Mouse (Mus musculus) inflammation-experienced regulatory T-cells, adult 6 months (primary cell): ENCODE results near the gene Cds2. TPM values are rescaled to one million over a fixed set of nuclear protein-coding genes. Genes with fewer than 3 reads are reported as not detected.
A peak's percentile ranks its signal among the peaks of the same experiment; 100 is the strongest.
"Not testable (repeated sequence)": the region's sequence is repeated elsewhere in the genome, so short reads cannot be mapped to it uniquely, and the experiment has no call there.

ENCODE experiments used
- ATAC-seq: one replicate; pipeline ENCODE4 v1.8.0; 2017
- polyA plus RNA-seq, 3 experiments: library from polyadenylated mRNA; unstranded; fragments of 100-300 nt; shearing (Covaris generic); gene quantifications; one replicate each; pipeline ENCODE4 v1.2.1; 2017

The Cds2 gene
- 10 to 100 TPM; 24.8 to 35.4 (median 25.0) TPM for polyA plus RNA-seq

GRCm38 (mm10) chr2:132262879-132263398 is at the start of gene Cds2:
Cds2 (plus strand) TSS chr2:132263148.
- peak; percentile 90 for ATAC-seq

- ATAC-seq, result no peak
Measured at GRCm38 (mm10) chr2:132221611-132222073, 41.3 kb upstream of the Cds2 start.

- ATAC-seq, result no peak
Measured at GRCm38 (mm10) chr2:132224359-132224758, 38.6 kb upstream of the Cds2 start.

- ATAC-seq, result no peak
Measured at GRCm38 (mm10) chr2:132232413-132232945, 30.5 kb upstream of the Cds2 start.

GRCm38 (mm10) chr2:132233985-132234765 is 28.8 kb upstream of the Cds2 start:
- no peak for ATAC-seq

GRCm38 (mm10) chr2:132235291-132235690 is 27.7 kb upstream of the Cds2 start:
- ATAC-seq, result no peak

- ATAC-seq, result no peak
Measured at GRCm38 (mm10) chr2:132235975-132236374, 27.0 kb upstream of the Cds2 start.

- ATAC-seq, result not testable (repeated sequence)
Measured at GRCm38 (mm10) chr2:132239434-132239833, 23.5 kb upstream of the Cds2 start.

GRCm38 (mm10) chr2:132240457-132240856 is 22.5 kb upstream of the Cds2 start:
- not testable (repeated sequence) for ATAC-seq

DNA sequence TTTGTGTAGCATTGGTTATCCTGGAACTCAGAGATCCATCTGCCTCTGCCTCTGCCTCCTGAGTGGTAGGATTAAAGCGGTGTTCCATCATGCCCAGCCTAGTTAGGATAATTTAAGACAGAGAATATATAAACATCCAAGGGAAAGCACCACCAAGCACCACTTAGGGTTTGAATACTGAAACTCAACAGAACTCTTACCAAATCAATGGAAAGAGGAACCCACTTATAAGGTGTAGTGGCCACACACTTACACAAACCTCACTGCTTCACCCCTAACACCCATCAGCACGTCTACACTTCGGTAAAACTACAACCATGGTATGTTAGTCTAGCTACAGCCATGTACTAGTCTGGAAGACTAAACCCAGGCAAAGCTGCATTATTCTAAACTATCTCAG is 19.6 kb upstream of the Cds2 start:
- no peak for ATAC-seq

- peak; percentile 84 for ATAC-seq
Measured at GRCm38 (mm10) chr2:132247539-132248313, 15.2 kb upstream of the Cds2 start, which contains the start of gene Tmem230. Tmem230 (minus strand) TSS chr2:132247807.

GRCm38 (mm10) chr2:132251911-132252310 is 11.0 kb upstream of the Cds2 start:
- no peak for ATAC-seq

- ATAC-seq, result peak; percentile 91
Measured at GRCm38 (mm10) chr2:132252542-132253528, 10.1 kb upstream of the Cds2 start, which contains the start of gene Pcna. Pcna (minus strand) TSS chr2:132253314.

DNA sequence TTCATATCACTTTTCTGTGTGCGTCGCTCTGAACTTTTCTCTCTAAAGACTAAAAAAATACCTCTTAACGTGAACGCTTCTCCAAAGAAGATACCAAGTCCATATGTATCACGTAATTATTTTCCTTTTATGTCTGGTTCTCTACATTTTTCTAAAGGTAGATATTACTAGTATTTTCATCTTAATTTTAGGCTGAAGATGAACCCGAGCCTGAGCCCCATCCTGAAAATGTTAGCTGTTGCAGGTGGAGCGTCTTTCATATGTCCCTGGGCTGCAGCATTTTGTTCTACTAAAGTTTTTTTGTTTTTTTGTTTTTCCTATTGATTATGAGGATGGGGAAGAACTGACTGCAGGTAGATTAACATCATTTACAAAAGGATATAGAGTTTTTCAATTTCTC is 9.3 kb upstream of the Cds2 start:
- ATAC-seq, result no peak

DNA sequence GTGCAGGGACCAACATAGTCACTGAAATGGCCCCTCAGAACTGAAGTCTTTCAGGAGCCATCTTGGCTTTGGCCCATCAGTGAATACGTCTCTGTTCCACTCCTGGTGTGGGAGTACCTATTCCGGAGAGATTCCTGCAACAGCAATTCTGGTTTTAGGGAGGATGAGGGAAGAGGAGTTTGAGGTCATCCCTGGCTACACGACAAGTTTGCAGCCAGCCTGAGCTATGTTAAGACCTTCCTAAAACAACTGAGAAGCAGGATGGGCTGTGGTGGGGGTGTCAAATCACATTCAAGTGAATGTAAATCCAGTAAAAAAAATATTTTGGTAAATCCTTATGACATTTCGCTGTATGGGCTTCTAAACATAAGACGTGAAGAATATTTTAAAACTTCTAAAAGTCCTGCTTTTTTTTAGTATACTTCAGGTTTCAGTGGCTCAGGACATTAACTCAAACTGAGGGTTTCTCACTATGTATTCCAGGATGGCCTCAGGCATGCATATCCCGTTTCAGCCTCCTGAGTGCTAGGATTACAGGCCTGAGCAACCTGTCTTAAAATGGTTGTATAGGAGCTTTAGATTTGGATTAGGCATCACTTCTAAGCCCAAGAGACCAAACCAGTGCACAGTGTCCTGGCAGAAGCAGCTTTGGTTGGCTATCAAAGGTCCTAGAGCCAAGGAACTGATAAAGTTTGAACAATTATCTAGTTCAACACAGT is 5.4 kb upstream of the Cds2 start:
- ATAC-seq, result no peak

- ATAC-seq, result no peak
Measured at GRCm38 (mm10) chr2:132260601-132261000, 2.3 kb upstream of the Cds2 start.

DNA sequence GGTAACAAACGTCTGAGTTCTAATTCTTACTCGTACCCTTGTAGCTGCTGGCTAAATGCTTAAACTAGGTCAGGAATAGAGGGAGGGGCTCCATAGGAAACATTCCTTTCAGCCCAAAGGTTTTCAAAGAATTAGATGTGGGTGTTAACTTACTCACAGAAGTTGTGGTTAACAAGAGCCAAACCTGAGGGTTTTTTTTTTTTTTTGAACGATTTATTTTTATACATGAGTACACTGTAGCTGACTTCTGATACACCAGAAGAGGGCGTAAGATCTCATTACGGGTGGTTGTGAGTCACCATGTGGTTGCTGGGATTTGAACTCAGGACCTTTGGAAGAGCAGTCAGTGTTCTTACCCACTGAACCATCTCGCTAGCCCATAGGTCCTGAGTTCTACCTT is 773 bp upstream of the Cds2 start:
- ATAC-seq, result no peak

DNA sequence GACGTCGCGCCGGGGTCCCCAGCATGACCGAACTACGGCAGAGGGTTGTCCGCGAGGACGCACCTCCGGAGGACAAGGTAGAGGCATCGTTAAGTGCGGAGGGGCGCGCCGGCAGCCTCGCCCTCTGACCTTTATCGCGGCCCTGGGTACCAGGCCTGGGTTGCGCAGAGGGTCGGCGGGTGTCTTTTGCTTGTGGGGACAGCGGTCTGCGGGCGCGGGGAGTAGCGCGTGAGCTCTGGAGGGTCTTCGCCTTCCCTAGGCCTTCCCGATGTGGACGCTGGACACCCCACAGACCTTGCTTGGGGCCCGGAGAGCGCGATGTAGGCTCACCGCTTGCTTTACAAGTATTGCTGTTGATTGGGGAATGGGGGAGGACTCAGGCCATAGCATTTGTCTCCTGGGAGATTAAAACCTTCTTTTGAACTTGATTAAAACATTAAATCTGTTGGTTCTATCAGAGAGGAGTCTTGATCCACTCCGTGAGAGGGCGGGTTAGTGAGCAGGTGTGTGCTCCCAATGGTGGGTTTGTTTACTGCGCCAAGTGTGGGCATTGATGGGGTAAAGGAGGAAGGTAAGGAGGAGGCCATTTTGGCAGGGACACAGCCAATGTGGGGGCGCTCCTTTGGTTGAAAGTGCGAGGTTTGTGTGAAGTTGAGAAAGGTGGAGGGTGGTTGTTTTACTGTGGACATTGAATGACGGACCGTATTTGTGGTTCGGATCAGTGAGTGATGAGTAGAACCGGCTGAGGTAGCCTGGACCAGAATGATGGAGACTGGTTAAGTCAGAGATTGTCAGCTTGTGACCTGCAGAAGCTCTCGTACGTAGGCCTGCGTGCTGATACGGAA is 695 bp downstream of the Cds2 start:
- peak; percentile 47 for ATAC-seq

- no peak for ATAC-seq
Measured at GRCm38 (mm10) chr2:132264266-132264710, 1.3 kb downstream of the Cds2 start.

- no peak for ATAC-seq
Measured at GRCm38 (mm10) chr2:132265196-132265595, 2.2 kb downstream of the Cds2 start.
